Mouse (Mus musculus) retina, adult 2 months (tissue): ENCODE data around the gene D3Ertd254e.
A peak's percentile ranks its signal among the peaks of the same experiment; 100 is the strongest.
"Not testable (repeated sequence)": the region's sequence is repeated elsewhere in the genome, so short reads cannot be mapped to it uniquely, and the experiment has no call there.

Source experiments
- DNase-seq: peaks from one replicate; pipeline ENCODE4 v3.0.0-alpha.2; 2012; ENCODE audit warnings: low read depth, low spot score

D3Ertd254e gene

GRCm38 (mm10) chr3:36150934-36151686 is at the start of gene D3Ertd254e:
TSS of gene D3Ertd254e (plus strand) at chr3:36151017.
- peak; percentile 56 for DNase-seq

GRCm38 (mm10) chr3:36116076-36116475 is 34.7 kb upstream of the D3Ertd254e start:
- no peak for DNase-seq

GRCm38 (mm10) chr3:36119684-36120548 is 30.9 kb upstream of the D3Ertd254e start:
- no peak for DNase-seq

GRCm38 (mm10) chr3:36126176-36126575 is 24.6 kb upstream of the D3Ertd254e start:
- DNase-seq = not testable (repeated sequence)

- DNase-seq = no peak
Measured at GRCm38 (mm10) chr3:36136152-36136551, 14.7 kb upstream of the D3Ertd254e start.

- DNase-seq = no peak
Measured at GRCm38 (mm10) chr3:36137560-36137959, 13.3 kb upstream of the D3Ertd254e start.

GRCm38 (mm10) chr3:36138171-36138660 is 12.6 kb upstream of the D3Ertd254e start:
- DNase-seq = no peak

- DNase-seq = no peak
Measured at GRCm38 (mm10) chr3:36138996-36139395, 11.8 kb upstream of the D3Ertd254e start.

- DNase-seq = no peak
Measured at GRCm38 (mm10) chr3:36150537-36150933, 282 bp upstream of the D3Ertd254e start.

GRCm38 (mm10) chr3:36155268-36155667 is 4.5 kb downstream of the D3Ertd254e start:
- DNase-seq = no peak

- no peak for DNase-seq
Measured at GRCm38 (mm10) chr3:36170670-36171210, 19.9 kb downstream of the D3Ertd254e start.

GRCm38 (mm10) chr3:36171348-36171747 is 20.5 kb downstream of the D3Ertd254e start:
- DNase-seq = no peak

- DNase-seq = no peak
Measured at GRCm38 (mm10) chr3:36173761-36174160, 22.9 kb downstream of the D3Ertd254e start.

- peak; percentile 30 for DNase-seq
Measured at GRCm38 (mm10) chr3:36181519-36181918, 30.7 kb downstream of the D3Ertd254e start.

GRCm38 (mm10) chr3:36186510-36186909 is 35.7 kb downstream of the D3Ertd254e start:
- DNase-seq = no peak

GRCm38 (mm10) chr3:36189243-36189642 is 38.4 kb downstream of the D3Ertd254e start:
- no peak for DNase-seq

GRCm38 (mm10) chr3:36201098-36201497 is 50.3 kb downstream of the D3Ertd254e start:
- DNase-seq = no peak

GRCm38 (mm10) chr3:36202932-36203331 is 52.1 kb downstream of the D3Ertd254e start:
- no peak for DNase-seq

- no peak for DNase-seq
Measured at GRCm38 (mm10) chr3:36207520-36208264, 56.9 kb downstream of the D3Ertd254e start.

GRCm38 (mm10) chr3:36209776-36210555 is 59.1 kb downstream of the D3Ertd254e start:
- DNase-seq = peak; percentile 28

- DNase-seq = no peak
Measured at GRCm38 (mm10) chr3:36210939-36211338, 60.1 kb downstream of the D3Ertd254e start.
